31 mouse cellular contexts compared by ENCODE assay signal in genomic region chr1:36085069-36085468, GRCm38 (mm10).
"Had no signal": no experiment of that assay in that cellular context is flagged by ENCODE, and none has a peak within 500 bp of the region (broad histone marks: within the 10 kb centered on the region; RNA-seq: fewer than 3 reads in every experiment).

No protein-coding gene starts in this region.

- ATAC-seq: liver, embryonic 12.5 days; lung, postnatal 0 days; midbrain, embryonic 13.5 days; midbrain, embryonic 15.5 days; midbrain, embryonic 16.5 days had no signal

- H3K9me3 ChIP-seq: limb, embryonic 10.5 days; limb, embryonic 12.5 days; limb, embryonic 13.5 days; limb, embryonic 15.5 days; liver, embryonic 12.5 days; liver, embryonic 13.5 days; liver, embryonic 15.5 days; lung, embryonic 15.5 days; megakaryocyte, embryonic 14.5 days; midbrain, embryonic 12.5 days; midbrain, embryonic 15.5 days; neural tube, embryonic 12.5 days had no signal

- DNase-seq: left cerebral cortex, postnatal 4 days; liver; liver, embryonic 13.5 days; lung, adult 18-20 months; lung, adult 2 months; lung, embryonic 14.5 days; lung, postnatal 10 days; lung, postnatal 14 days; lung, postnatal 36 days; lung, postnatal 4 days; midbrain, embryonic 14.5 days had no signal

- H3K27me3 ChIP-seq: limb, embryonic 12.5 days; limb, embryonic 13.5 days; limb, embryonic 15.5 days; liver, embryonic 12.5 days; liver, embryonic 13.5 days; liver, embryonic 15.5 days; lung, embryonic 15.5 days; megakaryocyte, embryonic 14.5 days; midbrain, embryonic 12.5 days; midbrain, embryonic 13.5 days; midbrain, embryonic 15.5 days; neural tube, embryonic 12.5 days had no signal

- H3K4me2 ChIP-seq: limb, embryonic 12.5 days; limb, embryonic 13.5 days; limb, embryonic 15.5 days; liver, embryonic 11.5 days; liver, embryonic 12.5 days; liver, embryonic 13.5 days; liver, embryonic 15.5 days; lung, embryonic 14.5 days; lung, embryonic 15.5 days; midbrain, embryonic 11.5 days; midbrain, embryonic 12.5 days; midbrain, embryonic 13.5 days; midbrain, embryonic 15.5 days; neural tube, embryonic 12.5 days had no signal

- H3K27ac ChIP-seq: limb, embryonic 10.5 days; limb, embryonic 12.5 days; limb, embryonic 13.5 days; limb, embryonic 15.5 days; liver, embryonic 12.5 days; liver, embryonic 14.5 days; lung, embryonic 15.5 days; macrophage; midbrain, embryonic 10.5 days; midbrain, embryonic 12.5 days; midbrain, embryonic 13.5 days; midbrain, embryonic 15.5 days; neural tube, embryonic 12.5 days had no signal

- H3K4me3 ChIP-seq: limb, embryonic 10.5 days; limb, embryonic 12.5 days; limb, embryonic 13.5 days; limb, embryonic 15.5 days; liver, embryonic 12.5 days; liver, embryonic 13.5 days; liver, embryonic 15.5 days; lung, embryonic 15.5 days; megakaryocyte, embryonic 14.5 days; midbrain, embryonic 10.5 days; midbrain, embryonic 12.5 days; midbrain, embryonic 13.5 days; midbrain, embryonic 15.5 days; myocyte; neural tube, embryonic 12.5 days had no signal

- H3K9ac ChIP-seq: limb, embryonic 12.5 days; limb, embryonic 13.5 days; limb, embryonic 15.5 days; liver, embryonic 12.5 days; liver, embryonic 13.5 days; liver, embryonic 14.5 days; liver, embryonic 15.5 days; lung, embryonic 14.5 days; lung, embryonic 15.5 days; midbrain, embryonic 12.5 days; midbrain, embryonic 13.5 days; midbrain, embryonic 15.5 days; neural tube, embryonic 12.5 days had no signal
